Mouse (Mus musculus) embryonic fibroblast, embryonic 13.5 days (primary cell): ENCODE data around the gene Ankrd13a.

Experiments
- CTCF ChIP-seq: IDR thresholded peaks from 2 replicates; pipeline ENCODE4 v1.5.1; 2011; ENCODE audit warnings: mild to moderate bottlenecking, control low read depth, low read length, moderate library complexity, borderline replicate concordance; ENCODE audit not compliant: insufficient read depth
- POLR2A ChIP-seq: IDR thresholded peaks from 2 replicates; pipeline ENCODE4 v1.6.1; 2011; ENCODE audit warnings: low read depth, mild to moderate bottlenecking, control low read depth, low read length, moderate library complexity

GRCm38 (mm10) chr5:114740595-114740994 lies 33.9 kb upstream of the Ankrd13a start:
- TF ChIP-seq POLR2A (no peak), CTCF (no peak)
